Mouse (Mus musculus) thymus, adult 18-20 months (tissue): ENCODE results near the gene Prdm11.

Experiments
- DNase-seq, 2 experiments: peaks; one replicate each; pipeline ENCODE4 v3.0.0; 2022; ENCODE audit warnings: mixed read lengths in 2 of 2

Prdm11 gene

GRCm38 (mm10) chr2:93045818-93046508 is at the start of gene Prdm11:
Gene Prdm11 (minus strand): TSS chr2:93046167.
- peak in 1 of 2 experiments; percentile 27 for DNase-seq

- no peak for DNase-seq
Measured at GRCm38 (mm10) chr2:93092347-93092746, 46.4 kb upstream of the Prdm11 start.

DNA sequence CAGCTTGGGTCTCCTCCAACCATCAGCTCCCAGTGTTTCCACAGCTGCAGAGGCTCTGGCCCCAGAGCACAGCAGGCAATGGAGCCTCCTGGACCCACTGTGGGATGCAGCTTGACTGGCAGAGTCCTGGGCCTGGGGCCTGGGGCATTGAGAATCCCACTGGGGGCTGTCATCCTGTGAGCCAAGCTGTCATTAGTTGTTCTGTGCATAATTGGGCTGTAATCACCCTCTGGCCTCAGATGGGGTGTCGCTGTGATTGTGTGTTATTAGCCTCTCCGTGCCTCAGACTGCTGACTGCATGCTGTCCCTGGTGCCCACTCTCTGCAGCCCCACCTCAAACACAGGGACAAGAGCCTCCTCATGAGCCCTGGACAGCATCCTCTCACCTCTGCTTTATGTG is 45.7 kb upstream of the Prdm11 start:
- DNase-seq, result no peak

GRCm38 (mm10) chr2:93089379-93090089 is 43.6 kb upstream of the Prdm11 start:
- DNase-seq, result no peak

DNA sequence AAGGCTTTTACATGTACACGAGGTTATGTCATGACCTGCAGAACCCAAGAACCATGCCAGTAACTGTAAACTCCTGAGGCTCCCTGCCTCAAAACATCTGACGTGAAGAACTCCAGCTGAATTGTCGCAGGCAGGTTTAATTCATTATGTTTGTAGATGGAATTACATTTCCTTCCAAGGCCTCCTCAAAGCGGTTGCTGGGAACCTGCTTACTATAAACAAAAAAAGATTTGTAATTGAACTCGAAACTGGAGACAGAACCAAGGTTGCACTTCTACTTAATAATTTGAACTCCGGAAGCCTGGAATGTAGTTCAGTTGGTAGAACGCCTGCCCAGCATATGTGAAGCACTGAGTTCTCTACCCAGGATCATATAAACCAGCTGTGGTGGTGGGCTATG is 42.0 kb upstream of the Prdm11 start:
- DNase-seq, result no peak

GRCm38 (mm10) chr2:93085291-93086027 is 39.5 kb upstream of the Prdm11 start:
- DNase-seq, result no peak

DNA sequence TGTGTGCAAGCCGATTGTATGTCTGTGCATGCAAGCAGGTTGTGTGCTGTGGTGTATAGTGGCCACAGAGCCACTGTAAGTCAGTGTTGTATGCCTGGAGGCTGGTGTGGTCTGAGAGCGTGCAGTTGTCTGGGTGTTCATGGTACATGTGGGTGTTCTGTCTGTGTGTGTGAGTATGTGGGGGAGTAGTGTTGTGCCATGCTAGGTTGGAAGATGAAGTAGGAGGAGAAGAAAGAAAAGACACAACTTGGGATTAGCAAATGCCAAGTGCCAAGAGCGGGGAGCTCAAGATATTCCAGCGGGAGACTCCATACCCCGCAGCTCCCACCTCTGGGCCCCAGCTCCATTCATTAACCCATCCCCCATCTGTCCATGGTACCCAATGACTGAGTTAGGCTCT is 38.5 kb upstream of the Prdm11 start:
- no peak for DNase-seq

- DNase-seq, result no peak
Measured at GRCm38 (mm10) chr2:93083317-93083716, 37.4 kb upstream of the Prdm11 start.

GRCm38 (mm10) chr2:93082846-93083245 is 36.9 kb upstream of the Prdm11 start:
- DNase-seq, result no peak

GRCm38 (mm10) chr2:93080871-93081608 is 35.1 kb upstream of the Prdm11 start:
- DNase-seq, result no peak

DNA sequence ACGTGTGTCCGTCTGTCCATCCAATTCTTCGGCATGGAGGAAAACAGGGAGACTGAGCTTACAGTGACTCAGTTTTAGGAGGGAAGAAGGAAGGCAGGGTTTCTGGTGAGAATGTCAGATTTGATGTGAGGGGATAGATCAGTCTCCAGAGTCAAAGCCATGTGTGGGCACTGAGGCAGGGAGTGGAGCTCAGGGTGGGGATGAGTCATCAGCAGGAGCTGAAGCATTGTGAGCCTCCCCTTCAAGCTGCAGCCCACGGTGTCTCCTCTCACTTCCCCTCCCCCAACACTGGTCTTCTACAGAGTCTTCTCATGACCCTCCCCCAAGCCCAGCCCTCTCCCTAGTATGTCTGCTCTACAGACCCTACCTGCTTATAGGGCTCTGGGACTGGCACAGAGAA is 33.4 kb upstream of the Prdm11 start:
- DNase-seq, result no peak

GRCm38 (mm10) chr2:93076578-93076955 is 30.6 kb upstream of the Prdm11 start:
- no peak for DNase-seq

DNA sequence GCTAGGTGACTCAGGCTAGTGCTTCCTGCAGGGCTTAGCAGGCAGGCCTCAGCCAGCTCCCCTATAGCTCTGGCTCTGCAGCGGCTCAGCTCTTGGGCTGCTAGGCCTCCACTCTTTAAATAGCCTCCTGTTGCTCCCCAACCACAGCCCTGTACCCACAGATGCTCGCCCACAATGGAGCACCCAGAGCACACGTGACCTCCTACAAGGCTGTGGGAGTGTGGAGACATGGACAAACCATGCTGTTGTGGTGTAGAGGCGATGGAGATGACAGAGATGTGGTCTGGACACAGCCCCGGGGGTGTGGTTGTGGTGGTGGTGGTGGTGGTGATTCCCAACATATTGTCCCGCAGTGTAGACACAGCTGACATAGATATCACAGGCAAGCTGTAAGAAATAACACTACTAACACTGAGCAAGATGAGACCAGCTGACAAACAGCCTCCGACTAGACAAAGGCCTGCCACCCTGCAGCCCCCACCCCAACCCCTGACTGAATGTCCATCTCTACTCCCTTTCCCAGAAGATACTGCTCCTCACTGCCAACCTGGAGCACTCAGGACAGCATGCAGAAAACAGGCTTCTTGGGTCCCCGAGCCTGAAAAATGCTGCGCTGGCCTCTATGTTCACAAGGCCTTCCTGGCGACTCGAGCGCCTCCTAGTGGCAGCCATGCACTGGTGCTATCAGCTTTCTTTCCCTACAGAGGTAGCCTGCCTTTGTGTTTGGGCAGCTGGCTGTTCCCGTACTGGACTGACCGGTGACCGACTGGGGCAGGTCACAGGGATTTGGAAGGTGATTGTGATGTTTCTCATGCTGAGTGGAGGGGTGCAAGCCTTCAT is 30.0 kb upstream of the Prdm11 start:
- peak; percentile 33 to 49 for DNase-seq

GRCm38 (mm10) chr2:93071656-93072055 is 25.7 kb upstream of the Prdm11 start:
- no peak for DNase-seq

DNA sequence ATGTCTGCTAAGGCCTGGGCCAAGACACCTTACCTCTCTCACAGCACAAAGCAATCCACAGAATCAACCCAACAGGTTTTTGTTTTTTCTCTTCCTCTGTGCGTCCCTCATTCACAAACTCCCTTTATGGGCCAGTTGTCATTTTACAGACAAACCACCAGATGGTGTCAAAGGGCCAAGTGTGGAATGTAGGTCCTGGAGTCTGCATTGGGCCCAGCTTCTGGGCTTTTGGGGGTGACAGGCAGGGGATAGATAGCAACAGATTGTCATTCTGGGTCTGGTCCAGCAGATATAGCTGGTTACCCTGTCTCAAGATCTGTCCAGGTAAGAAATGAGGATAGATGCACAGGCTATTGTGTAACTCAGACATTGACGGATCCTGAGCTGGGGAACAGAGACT is 23.0 kb upstream of the Prdm11 start:
- DNase-seq, result no peak

GRCm38 (mm10) chr2:93063347-93063746 is 17.4 kb upstream of the Prdm11 start:
- no peak for DNase-seq

- no peak for DNase-seq
Measured at GRCm38 (mm10) chr2:93051873-93052272, 5.9 kb upstream of the Prdm11 start.

- DNase-seq, result no peak
Measured at GRCm38 (mm10) chr2:93048601-93049323, 2.8 kb upstream of the Prdm11 start.

DNA sequence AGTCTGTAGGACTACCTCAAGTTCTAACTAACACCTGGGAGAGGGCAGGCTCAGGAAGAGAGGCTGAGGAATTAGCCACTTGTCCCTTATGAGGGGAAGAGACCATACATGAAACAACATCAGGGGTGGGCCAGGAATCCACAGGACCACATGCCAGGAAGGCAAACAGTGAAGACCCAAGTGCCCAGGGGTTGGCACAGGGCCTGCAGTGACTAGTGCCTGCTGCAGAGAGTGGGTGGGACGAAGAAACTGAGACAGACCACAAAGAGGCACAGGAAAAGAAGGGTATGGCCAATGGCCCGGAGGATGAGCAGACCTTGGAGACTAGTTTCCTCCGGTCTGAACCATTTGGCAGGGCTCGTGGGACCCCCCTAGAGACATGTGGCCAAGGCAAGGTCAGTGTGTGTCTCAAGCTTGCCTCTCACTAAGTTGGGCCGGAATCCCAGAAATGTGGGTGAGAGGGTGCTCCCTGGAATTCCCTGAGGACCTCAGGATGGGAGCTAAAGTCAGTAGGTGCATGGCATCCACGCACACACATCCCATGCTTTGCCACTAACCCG is 1.6 kb upstream of the Prdm11 start:
- DNase-seq, result no peak

DNA sequence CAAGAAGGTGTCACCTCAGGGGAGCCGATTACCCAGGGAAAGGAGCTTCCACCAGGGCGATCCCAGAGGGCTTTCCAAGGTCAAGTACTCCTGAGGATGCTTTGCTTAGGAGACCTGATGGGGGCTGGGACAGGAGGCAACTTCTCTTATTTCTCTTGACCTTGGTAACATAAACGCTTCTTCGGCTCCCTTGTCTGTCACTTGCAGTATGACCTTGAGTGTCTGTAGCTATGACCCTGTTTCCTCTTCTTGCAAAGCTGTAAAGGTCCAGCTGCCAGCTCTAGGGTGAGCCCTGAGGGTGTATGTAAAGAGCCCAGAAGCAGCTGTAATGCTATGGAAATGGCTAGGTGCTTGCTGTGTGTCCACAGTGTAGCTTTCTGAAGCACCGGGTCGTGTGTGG is 1.1 kb upstream of the Prdm11 start:
- DNase-seq, result no peak

- DNase-seq, result no peak
Measured at GRCm38 (mm10) chr2:93046509-93046835, 505 bp upstream of the Prdm11 start.
